ENCODE assay signal across 24 mouse cellular contexts in the genomic region with DNA sequence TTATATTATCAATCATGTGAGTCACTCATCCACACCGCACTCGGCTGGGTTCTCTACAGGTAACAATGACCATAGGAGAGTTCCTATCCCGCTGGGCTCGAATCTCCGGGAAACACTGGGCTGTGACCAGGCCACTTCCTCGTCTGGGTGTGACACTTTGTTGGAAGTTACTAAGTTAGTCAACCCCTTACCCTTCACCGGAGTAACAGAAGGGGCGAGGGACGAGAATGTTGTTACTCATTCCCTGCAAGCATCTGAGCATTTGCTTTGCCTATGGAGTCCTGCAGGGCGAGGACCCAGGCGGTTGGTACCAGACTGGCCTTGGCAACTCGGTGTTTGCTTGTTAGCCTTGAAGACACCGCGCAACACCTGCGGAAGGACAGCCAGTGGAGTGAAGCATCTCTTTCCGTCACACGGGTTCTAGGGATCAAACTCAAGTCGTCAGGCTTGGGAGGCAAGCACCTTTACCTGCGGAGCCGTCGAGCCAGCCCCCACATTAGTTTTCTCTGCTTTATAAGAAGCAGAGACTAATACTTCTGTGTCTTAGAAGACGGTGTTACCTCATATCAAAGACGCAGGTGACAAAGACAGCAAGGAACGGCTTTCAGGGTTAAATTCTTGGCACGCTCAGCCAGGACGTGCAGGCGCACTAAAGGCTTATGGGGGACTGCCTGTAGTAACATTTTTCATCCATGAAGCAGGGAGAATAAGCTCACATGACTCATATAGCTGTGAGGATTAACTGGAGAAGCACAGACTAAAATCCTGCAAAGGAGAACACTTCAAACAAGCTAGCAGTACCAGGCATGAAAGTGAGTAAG.
"Had no signal": no experiment of that assay in that cellular context is flagged by ENCODE, and none has a peak within 500 bp of the region (broad histone marks: within the 10 kb centered on the region; RNA-seq: fewer than 3 reads in every experiment).

No protein-coding gene starts in this region.

- ATAC-seq: liver, embryonic 12.5 days; midbrain, embryonic 13.5 days; midbrain, embryonic 16.5 days had no signal

- H3K4me2 ChIP-seq: limb, embryonic 12.5 days; liver, embryonic 12.5 days; liver, embryonic 15.5 days; lung, embryonic 15.5 days; midbrain, embryonic 13.5 days; neural tube, embryonic 13.5 days had no signal

- H3K9me3 ChIP-seq: limb, embryonic 12.5 days; liver, embryonic 12.5 days; liver, embryonic 15.5 days; lung, embryonic 15.5 days; midbrain, embryonic 10.5 days; midbrain, embryonic 13.5 days; neural tube, embryonic 13.5 days had no signal

- H3K36me3 ChIP-seq: limb, embryonic 12.5 days; liver, embryonic 12.5 days; liver, embryonic 15.5 days; lung, embryonic 15.5 days; midbrain, embryonic 10.5 days; midbrain, embryonic 13.5 days; neural tube, embryonic 13.5 days had no signal

- H3K27me3 ChIP-seq: limb, embryonic 12.5 days; liver, embryonic 12.5 days; liver, embryonic 15.5 days; lung, embryonic 15.5 days; midbrain, embryonic 13.5 days; neural tube, embryonic 13.5 days had no signal

- H3K4me3 ChIP-seq: layer of hippocampus, adult 2 months; left cerebral cortex, adult 2 months; limb, embryonic 12.5 days; liver, embryonic 12.5 days; liver, embryonic 15.5 days; lung, embryonic 15.5 days; megakaryocyte, embryonic 14.5 days; midbrain, embryonic 10.5 days; midbrain, embryonic 13.5 days; myocyte; neural tube, embryonic 13.5 days had no signal

- H3K4me1 ChIP-seq: limb, embryonic 12.5 days; liver, embryonic 12.5 days; liver, embryonic 15.5 days; lung, embryonic 15.5 days; megakaryocyte, embryonic 14.5 days; midbrain, embryonic 10.5 days; midbrain, embryonic 13.5 days; neural tube, embryonic 13.5 days had no signal

- H3K27ac ChIP-seq: kidney, postnatal 0 days; layer of hippocampus, adult 2 months; left cerebral cortex, adult 2 months; limb, embryonic 12.5 days; liver, embryonic 12.5 days; liver, embryonic 15.5 days; lung, embryonic 15.5 days; midbrain, embryonic 10.5 days; midbrain, embryonic 13.5 days; neural tube, embryonic 13.5 days had no signal

- DNase-seq: kidney, postnatal 25 days; layer of hippocampus, postnatal 36 days; liver; lung, adult 18-20 months; lung, postnatal 10 days; lung, postnatal 36 days; retina, postnatal 1 day; right cerebral cortex, postnatal 25 days; spleen, adult 18-20 months; thymus, adult 18-20 months; thymus, postnatal 36 days had no signal

- H3K9ac ChIP-seq: limb, embryonic 12.5 days; liver, embryonic 12.5 days; liver, embryonic 15.5 days; lung, embryonic 15.5 days; midbrain, embryonic 13.5 days; neural tube, embryonic 13.5 days had no signal
